Mouse (Mus musculus): Measurements from ENCODE around the gene Nup160. TPM values are rescaled to one million over a fixed set of nuclear protein-coding genes. Genes with fewer than 3 reads are reported as not detected.

Nup160 gene
- polyA plus RNA-seq, 1 experiment from 2014 or later: 45.6 TPM

DNA sequence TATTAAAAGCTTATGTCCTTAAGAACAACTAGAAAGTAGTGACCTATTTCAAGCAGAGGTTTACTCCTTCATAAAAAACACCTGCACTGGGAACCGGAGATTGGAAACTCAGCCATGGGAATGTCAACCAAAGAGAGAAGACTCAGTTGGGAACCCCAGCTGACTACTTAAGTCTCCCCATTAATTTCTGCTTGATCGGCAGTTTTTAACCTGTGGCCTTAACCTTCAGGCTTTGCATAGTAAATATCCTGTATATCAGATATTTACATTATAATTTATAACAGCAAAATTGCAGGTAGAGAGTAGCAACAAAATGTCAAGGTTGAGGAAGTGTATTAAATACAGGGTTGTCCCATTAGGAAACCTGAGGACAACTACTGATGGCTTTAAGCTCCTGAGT, 76.5 kb downstream of the Nup160 start:
- 92% methylated on average over 2 of the region's 2 CpGs for WGBS
- H3K27ac ChIP-seq (ENCODE audit: low read length): no peak overlapping the region
- peaks cover 4% of the 10 kb centered on the region; the same call in 1 of the 2 replicates for H3K4me1 ChIP-seq (ENCODE audit: insufficient read depth, low read length)
- no peak overlapping the region for H3K9ac ChIP-seq (replicated peaks; ENCODE audit: low read length)
- no peak overlapping the region for H3K4me3 ChIP-seq (ENCODE audit: low read length)
- H3K9me3 ChIP-seq (ENCODE audit: low read length): no peaks in the 10 kb centered on the region
- peaks cover 64% of the 10 kb centered on the region for H3K36me3 ChIP-seq (ENCODE audit: insufficient read depth, low read length)
- H3K4me2 ChIP-seq (replicated peaks; ENCODE audit: low read depth, low read length): no peak overlapping the region
- no peaks in the 10 kb centered on the region for H3K27me3 ChIP-seq (ENCODE audit: insufficient read depth, low read length)
- no peak for ATAC-seq (ENCODE audit: low FRiP score, low TSS enrichment)

DNA sequence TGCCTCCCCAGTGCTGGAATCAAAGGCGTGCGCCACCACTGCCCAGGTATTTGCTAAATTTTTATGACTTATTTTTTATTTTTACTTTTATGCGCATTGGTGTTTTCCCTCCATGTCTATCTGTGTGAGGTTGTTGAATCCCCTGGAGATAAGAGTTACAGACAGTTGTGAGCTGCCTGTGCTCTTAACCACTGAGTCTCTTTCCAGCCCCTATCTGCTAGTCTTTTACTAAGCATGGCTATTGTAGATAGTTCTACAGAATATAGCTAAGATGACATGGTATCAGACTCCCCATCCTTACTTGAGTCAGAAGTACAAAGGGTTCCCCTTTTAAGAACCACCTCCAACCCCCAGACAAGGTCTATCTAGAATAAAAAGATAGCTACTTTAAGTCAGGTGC, 77.2 kb downstream of the Nup160 start:
- Histone ChIP-seq H3K27ac (ENCODE audit: low read length) (no peak overlapping the region), H3K9ac (replicated peaks; ENCODE audit: low read length) (no peak overlapping the region), H3K4me2 (replicated peaks; ENCODE audit: low read depth, low read length) (no peak overlapping the region), H3K36me3 (ENCODE audit: insufficient read depth, low read length) (peaks cover 66% of the 10 kb centered on the region), H3K4me3 (ENCODE audit: low read length) (no peak overlapping the region), H3K27me3 (ENCODE audit: insufficient read depth, low read length) (no peaks in the 10 kb centered on the region), H3K9me3 (ENCODE audit: low read length) (no peaks in the 10 kb centered on the region), H3K4me1 (ENCODE audit: insufficient read depth, low read length) (no peaks in the 10 kb centered on the region; the same call in 1 of the 2 replicates)
- 96% methylated on average over 3 of the region's 3 CpGs for WGBS
- no peak for ATAC-seq (ENCODE audit: low FRiP score, low TSS enrichment)

DNA sequence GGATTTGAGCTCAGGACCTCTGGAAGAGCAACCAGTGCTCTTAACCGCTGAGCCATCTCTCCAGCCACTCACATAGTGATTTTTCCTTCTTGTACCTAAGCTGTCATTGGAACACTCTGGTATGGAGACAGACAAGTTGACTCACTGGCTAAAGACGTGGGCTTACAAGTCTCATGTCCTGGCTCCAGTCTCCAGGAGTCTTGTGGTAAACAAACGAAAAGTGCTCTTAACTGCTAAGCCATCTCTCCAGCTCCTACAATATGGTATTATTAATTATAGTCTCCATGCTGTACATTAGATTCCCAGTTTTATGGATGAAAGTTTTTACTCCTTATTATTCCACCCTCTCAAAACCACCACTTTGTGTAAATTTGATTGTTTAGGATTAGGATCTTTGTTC, 88.1 kb downstream of the Nup160 start:
- H3K9me3 ChIP-seq (ENCODE audit: low read length): no peaks in the 10 kb centered on the region
- H3K27ac ChIP-seq (ENCODE audit: low read length): no peak overlapping the region
- H3K4me1 ChIP-seq (ENCODE audit: insufficient read depth, low read length): no peaks in the 10 kb centered on the region
- peaks cover 75% of the 10 kb centered on the region for H3K36me3 ChIP-seq (ENCODE audit: insufficient read depth, low read length)
- no peaks in the 10 kb centered on the region for H3K27me3 ChIP-seq (ENCODE audit: insufficient read depth, low read length)
- 88% methylated on average over 3 of the region's 3 CpGs for WGBS
- H3K9ac ChIP-seq (replicated peaks; ENCODE audit: low read length): no peak overlapping the region
- no peak overlapping the region for H3K4me3 ChIP-seq (ENCODE audit: low read length)
- no peak overlapping the region for H3K4me2 ChIP-seq (replicated peaks; ENCODE audit: low read depth, low read length)
- no peak for ATAC-seq (ENCODE audit: low FRiP score, low TSS enrichment)

DNA sequence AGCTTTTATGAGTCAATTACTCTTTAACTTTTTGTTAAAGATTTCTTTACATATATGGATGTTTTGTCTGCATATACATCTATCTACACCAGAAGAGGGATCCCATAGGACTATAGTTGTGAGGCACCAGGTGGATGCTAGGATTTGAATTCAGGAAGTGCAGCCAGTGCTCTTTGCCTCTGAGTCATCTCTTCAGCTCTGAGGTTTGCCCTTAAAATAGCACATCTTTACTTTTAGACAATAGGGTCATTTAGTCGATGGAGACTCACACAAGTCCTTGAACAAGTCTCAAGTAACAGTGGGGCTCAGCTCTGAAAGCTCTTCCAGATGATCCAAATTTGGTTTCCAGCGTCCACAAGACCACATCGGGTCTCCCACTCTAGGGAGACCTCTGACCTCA, 104.3 kb downstream of the Nup160 start:
- ATAC-seq (ENCODE audit: low FRiP score, low TSS enrichment): no peak
- WGBS: 42% methylated on average over 3 of the region's 3 CpGs
- H3K27me3 ChIP-seq (ENCODE audit: insufficient read depth, low read length): peaks cover 6% of the 10 kb centered on the region; the same call in 1 of the 2 replicates
- no peak overlapping the region for H3K9ac ChIP-seq (replicated peaks; ENCODE audit: low read length)
- H3K4me2 ChIP-seq (replicated peaks; ENCODE audit: low read depth, low read length): no peak overlapping the region
- H3K4me1 ChIP-seq (ENCODE audit: insufficient read depth, low read length): peaks cover 5% of the 10 kb centered on the region
- no peak overlapping the region for H3K4me3 ChIP-seq (ENCODE audit: low read length)
- no peak overlapping the region for H3K27ac ChIP-seq (ENCODE audit: low read length)
- H3K9me3 ChIP-seq (ENCODE audit: low read length): no peaks in the 10 kb centered on the region
- peaks cover 32% of the 10 kb centered on the region for H3K36me3 ChIP-seq (ENCODE audit: insufficient read depth, low read length)

DNA sequence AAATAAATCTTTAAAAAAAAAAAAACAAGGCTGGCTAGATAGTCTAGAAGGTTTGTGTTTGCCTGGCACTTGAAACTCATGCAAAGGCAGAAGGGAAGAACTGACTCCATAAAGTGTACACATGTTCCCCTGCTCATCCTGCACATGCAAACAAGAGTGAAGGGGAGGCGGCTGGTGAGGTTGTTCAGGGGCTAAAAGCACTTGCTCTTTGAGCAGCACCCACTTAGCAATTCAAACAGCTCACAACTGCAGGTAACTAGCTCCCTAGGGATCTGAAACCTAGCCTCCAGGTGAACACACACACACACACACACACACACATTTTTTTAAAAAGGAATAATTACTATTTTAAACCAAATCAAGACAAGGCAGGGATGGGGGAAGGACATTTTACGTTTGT, 104.9 kb downstream of the Nup160 start:
- Histone ChIP-seq H3K27ac (ENCODE audit: low read length) (no peak overlapping the region), H3K9ac (replicated peaks; ENCODE audit: low read length) (no peak overlapping the region), H3K36me3 (ENCODE audit: insufficient read depth, low read length) (peaks cover 31% of the 10 kb centered on the region), H3K27me3 (ENCODE audit: insufficient read depth, low read length) (peaks cover 6% of the 10 kb centered on the region; the same call in 1 of the 2 replicates), H3K9me3 (ENCODE audit: low read length) (no peaks in the 10 kb centered on the region), H3K4me2 (replicated peaks; ENCODE audit: low read depth, low read length) (no peak overlapping the region), H3K4me1 (ENCODE audit: insufficient read depth, low read length) (peaks cover 5% of the 10 kb centered on the region), H3K4me3 (ENCODE audit: low read length) (no peak overlapping the region)
- WGBS: 57% methylated on average over 2 of the region's 2 CpGs
- no peak for ATAC-seq (ENCODE audit: low FRiP score, low TSS enrichment)

GRCm38 (mm10) chr2:90782458-90782857, 105.4 kb downstream of the Nup160 start, which contains the start of gene Agbl2:
Gene Agbl2, plus strand, starts transcription at chr2:90782727.
- H3K36me3 ChIP-seq (ENCODE audit: insufficient read depth, low read length): peaks cover 27% of the 10 kb centered on the region
- H3K4me3 ChIP-seq (ENCODE audit: low read length): peak within 1 kb of the TSS; percentile 51
- ATAC-seq (ENCODE audit: low FRiP score, low TSS enrichment): peak; percentile 80
- no peaks in the 10 kb centered on the region for H3K9me3 ChIP-seq (ENCODE audit: low read length)
- peak within 1 kb of the TSS; percentile 87 for H3K4me2 ChIP-seq (replicated peaks; ENCODE audit: low read depth, low read length)
- no peak within 1 kb of the TSS for H3K27ac ChIP-seq (ENCODE audit: low read length)
- 1% methylated on average over 11 of the region's 11 CpGs for WGBS
- H3K27me3 ChIP-seq (ENCODE audit: insufficient read depth, low read length): peaks cover 6% of the 10 kb centered on the region; the same call in 1 of the 2 replicates
- peaks cover 5% of the 10 kb centered on the region for H3K4me1 ChIP-seq (ENCODE audit: insufficient read depth, low read length)
- peak within 1 kb of the TSS; percentile 66 for H3K9ac ChIP-seq (replicated peaks; ENCODE audit: low read length)

- peaks cover 5% of the 10 kb centered on the region for H3K4me1 ChIP-seq (ENCODE audit: insufficient read depth, low read length)
- WGBS: 2% methylated on average over 28 of the region's 29 CpGs
- peak; percentile 84 for ATAC-seq (ENCODE audit: low FRiP score, low TSS enrichment)
- no peak overlapping the region for H3K27ac ChIP-seq (ENCODE audit: low read length)
- H3K4me2 ChIP-seq (replicated peaks; ENCODE audit: low read depth, low read length): peak overlapping the region; percentile 87
- H3K9ac ChIP-seq (replicated peaks; ENCODE audit: low read length): peak overlapping the region; percentile 66
- H3K9me3 ChIP-seq (ENCODE audit: low read length): no peaks in the 10 kb centered on the region
- H3K27me3 ChIP-seq (ENCODE audit: insufficient read depth, low read length): peaks cover 6% of the 10 kb centered on the region; the same call in 1 of the 2 replicates
- H3K36me3 ChIP-seq (ENCODE audit: insufficient read depth, low read length): peaks cover 21% of the 10 kb centered on the region
- H3K4me3 ChIP-seq (ENCODE audit: low read length): peak overlapping the region; percentile 51
Observed at GRCm38 (mm10) chr2:90782901-90783486, 106.0 kb downstream of the Nup160 start.

Other genes with a start within 250 kb of the Nup160 start
- 7.0 and 7.4 TPM in 2 replicates for gene Ptprj, start 96.6 kb upstream of the Nup160 start, polyA plus RNA-seq (2015; fragmentation: Nextera tagmentation; extraction: Ambion mirVana)
- gene Fnbp4, start 68.2 kb downstream of the Nup160 start, polyA plus RNA-seq (2015; fragmentation: Nextera tagmentation; extraction: Ambion mirVana): 82.2 and 120 TPM in 2 replicates
- 0.66 and 0.71 TPM in 2 replicates for gene Agbl2, start 105.5 kb downstream of the Nup160 start, polyA plus RNA-seq (2015; fragmentation: Nextera tagmentation; extraction: Ambion mirVana)
- gene Mtch2, start 169.9 kb downstream of the Nup160 start, polyA plus RNA-seq (2015; fragmentation: Nextera tagmentation; extraction: Ambion mirVana): 240 and 244 TPM in 2 replicates
- 6.5 and 7.0 TPM in 2 replicates for gene C1qtnf4, start 208.6 kb downstream of the Nup160 start, polyA plus RNA-seq (2015; fragmentation: Nextera tagmentation; extraction: Ambion mirVana)
- 46.8 and 50.2 TPM in 2 replicates for gene Kbtbd4, start 227.5 kb downstream of the Nup160 start, polyA plus RNA-seq (2015; fragmentation: Nextera tagmentation; extraction: Ambion mirVana)
- gene Ndufs3, start 227.6 kb downstream of the Nup160 start, polyA plus RNA-seq (2015; fragmentation: Nextera tagmentation; extraction: Ambion mirVana): 246 and 251 TPM in 2 replicates